9 mouse cellular contexts compared by ENCODE assay signal in the genomic region with DNA sequence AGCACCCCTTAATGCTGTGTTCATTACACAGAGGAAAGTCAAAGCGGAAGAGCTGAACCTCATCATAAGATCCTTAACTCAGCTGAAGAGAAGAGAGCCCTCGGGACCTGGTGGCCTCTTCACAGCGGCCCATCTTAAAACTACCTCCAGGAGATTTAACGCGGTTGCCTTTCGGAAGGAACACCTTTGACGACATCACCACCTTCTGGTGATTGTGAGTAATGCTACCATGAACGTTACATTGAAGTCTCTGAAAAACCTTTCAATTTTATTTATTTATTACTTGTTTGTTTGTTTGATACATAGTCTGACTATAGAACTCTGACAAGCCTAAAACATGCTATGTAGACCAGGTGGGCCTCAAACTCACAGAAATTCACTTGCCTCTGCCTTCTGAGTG. TPM values are rescaled to one million over a fixed set of nuclear protein-coding genes. Genes with fewer than 3 reads are reported as not detected.
A peak's percentile ranks its signal among the peaks of the same experiment; 100 is the strongest.
DNase-seq lines count a peak whose midpoint lies in the region; ATAC-seq and TF ChIP-seq lines count a peak whose summit lies in the region.
"Had no signal": no experiment of that assay in that cellular context is flagged by ENCODE, and none has a peak within 500 bp of the region (broad histone marks: within the 10 kb centered on the region; RNA-seq: fewer than 3 reads in every experiment).

No protein-coding gene starts in this region.

- H3K9ac ChIP-seq in kidney, embryonic 14.5 days (ENCODE audit: low read depth, low read length) = no peak overlapping the region
- no peak overlapping the region for H3K9ac ChIP-seq in liver, postnatal 0 days (replicated peaks)
- H3K9ac ChIP-seq: midbrain, embryonic 12.5 days had no signal

- no peak overlapping the region for H3K4me2 ChIP-seq in kidney, embryonic 14.5 days (replicated peaks; ENCODE audit: low read depth, low read length)
- no peak overlapping the region for H3K4me2 ChIP-seq in liver, postnatal 0 days (ENCODE audit: low read depth, low read length)
- H3K4me2 ChIP-seq: midbrain, embryonic 12.5 days had no signal

- no peak for TF ChIP-seq EP300 in liver, postnatal 0 days (IDR thresholded peaks at IDR 0.05; ENCODE audit: low read depth)

- H3K27me3 ChIP-seq in kidney, embryonic 14.5 days (ENCODE audit: control insufficient read depth, insufficient read depth, low read length) = no peaks in the 10 kb centered on the region
- no peaks in the 10 kb centered on the region for H3K27me3 ChIP-seq in liver, postnatal 0 days (ENCODE audit: insufficient read depth, low read length)
- H3K27me3 ChIP-seq in spleen, adult 2 months (ENCODE audit: control insufficient read depth, insufficient read depth, low read length) = no peaks in the 10 kb centered on the region

- ATAC-seq in kidney, embryonic 14.5 days (ENCODE audit: low FRiP score, low TSS enrichment) = no peak
- peak; percentile 80 for ATAC-seq in CD4-positive, CD25-positive, alpha-beta regulatory T cell, adult 4 months
- ATAC-seq in liver, postnatal 0 days = no peak
- ATAC-seq in frontal cortex, adult (ENCODE audit: low TSS enrichment) = no peak

- DNase-seq in kidney, adult 9 months = peak; percentile 68
- peak; percentile 31 for DNase-seq in Muller cell, postnatal 12 days (ENCODE audit: inconsistent ontology term)
- peak; percentile 42 for DNase-seq in liver, postnatal 0 days
- peak; percentile 46 to 47 for DNase-seq in spleen, adult 2 months (ENCODE audit: low read depth in 1 of 2, low spot score in 2 of 2)

- WGBS in kidney, embryonic 14.5 days = 10% methylated on average over 8 of the region's 8 CpGs
- 8% methylated on average over 8 of the region's 8 CpGs for WGBS in liver, postnatal 0 days (ENCODE audit: insufficient replicate concordance)
- 17% methylated on average over 8 of the region's 8 CpGs for WGBS in spleen, adult 2 months

- TF ChIP-seq POLR2A in cortical plate, adult 2 months (IDR thresholded peaks at IDR 0.05; ENCODE audit: extremely low read depth, insufficient read depth, low read length) = no peak
- no peak for TF ChIP-seq POLR2A in spleen, adult 2 months (IDR thresholded peaks at IDR 0.05; ENCODE audit: low read depth, low read length)

- H3K27ac ChIP-seq in kidney, embryonic 14.5 days (ENCODE audit: low read depth, low read length) = no peak overlapping the region
- H3K27ac ChIP-seq in cortical plate, adult 2 months (ENCODE audit: insufficient read depth, low read length) = no peak overlapping the region
- H3K27ac ChIP-seq in liver, postnatal 0 days (ENCODE audit: low read depth) = no peak overlapping the region
- no peak overlapping the region for H3K27ac ChIP-seq in spleen, adult 2 months (ENCODE audit: insufficient read depth, low read length)
- H3K27ac ChIP-seq: midbrain, embryonic 12.5 days had no signal

- H3K4me3 ChIP-seq in kidney, embryonic 14.5 days (ENCODE audit: low read length) = no peak overlapping the region
- no peak overlapping the region for H3K4me3 ChIP-seq in cortical plate, adult 2 months (ENCODE audit: insufficient read depth, low read length)
- no peak overlapping the region for H3K4me3 ChIP-seq in liver, postnatal 0 days (ENCODE audit: low read depth, low read length)
- H3K4me3 ChIP-seq in spleen, adult 2 months (ENCODE audit: extremely low read depth, insufficient read depth, insufficient read length) = no peak overlapping the region
- H3K4me3 ChIP-seq: midbrain, embryonic 12.5 days had no signal

- no peaks in the 10 kb centered on the region for H3K4me1 ChIP-seq in kidney, embryonic 14.5 days (ENCODE audit: control insufficient read depth, insufficient read depth, low read length)
- H3K4me1 ChIP-seq in cortical plate, adult 2 months (ENCODE audit: control insufficient read depth, insufficient read depth, low read length) = no peaks in the 10 kb centered on the region; the same call in 1 of the 2 replicates
- no peaks in the 10 kb centered on the region for H3K4me1 ChIP-seq in liver, postnatal 0 days (ENCODE audit: insufficient read depth)
- no peaks in the 10 kb centered on the region for H3K4me1 ChIP-seq in spleen, adult 2 months (ENCODE audit: control insufficient read depth, insufficient read depth, insufficient read length)

- no peaks in the 10 kb centered on the region for H3K9me3 ChIP-seq in kidney, embryonic 14.5 days (ENCODE audit: control insufficient read depth, low read length)
- no peaks in the 10 kb centered on the region for H3K9me3 ChIP-seq in liver, postnatal 0 days (ENCODE audit: low read length)
- H3K9me3 ChIP-seq: midbrain, embryonic 12.5 days had no signal

- TF ChIP-seq CTCF in cortical plate, adult 2 months (IDR thresholded peaks at IDR 0.05; ENCODE audit: extremely low read depth, insufficient read depth, low read length) = peak; percentile 60
- peak; percentile 83 for TF ChIP-seq CTCF in liver, postnatal 0 days (IDR thresholded peaks at IDR 0.05; ENCODE audit: low read depth)
- peak; percentile 43; the same call in 1 of the 2 replicates for TF ChIP-seq CTCF in spleen, adult 2 months (IDR thresholded peaks at IDR 0.05; ENCODE audit: extremely low read depth, insufficient read depth, insufficient read length, insufficient replicate concordance)

- H3K36me3 ChIP-seq in kidney, embryonic 14.5 days (ENCODE audit: control insufficient read depth, insufficient read depth, low read length) = no peaks in the 10 kb centered on the region
- H3K36me3 ChIP-seq in liver, postnatal 0 days (replicated peaks; ENCODE audit: insufficient read depth, low read length) = no peaks in the 10 kb centered on the region
- H3K36me3 ChIP-seq in spleen, adult 2 months (ENCODE audit: control insufficient read depth, insufficient read depth, low read length) = no peaks in the 10 kb centered on the region
- H3K36me3 ChIP-seq: midbrain, embryonic 12.5 days had no signal

RNA-seq across cellular contexts. Expression of gene Fam76a, which starts 8.4 kb away (rescaled TPM):
- 27.2 and 43.3 TPM in 2 replicates for polyA plus RNA-seq in kidney, embryonic 14.5 days (2014; fragmentation: Nextera tagmentation; extraction: Ambion mirVana)
- 10 to 100 TPM; 16.5 to 21.1 TPM for polyA plus RNA-seq in CD4-positive, CD25-positive, alpha-beta regulatory T cell, adult 4 months (2017; shearing (Covaris generic))
- polyA plus RNA-seq in cortical plate, adult 2 months (2012; rRNA removed) = 40.2 and 40.3 TPM in 2 replicates
- 21.7 and 22.5 TPM in 2 replicates for polyA plus RNA-seq in liver, postnatal 0 days (2015; fragmentation: Nextera tagmentation; extraction: Ambion mirVana)
- polyA plus RNA-seq in spleen, adult 2 months (2012; rRNA removed) = 7.2 and 9.1 TPM in 2 replicates

RNA-seq across cellular contexts. Expression of gene Fgr, which starts 43.1 kb away (rescaled TPM):
- 0.23 and 0.45 TPM in 2 replicates for polyA plus RNA-seq in kidney, embryonic 14.5 days (2014; fragmentation: Nextera tagmentation; extraction: Ambion mirVana)
- 1 to 10 TPM; 3.7 to 8.2 TPM for polyA plus RNA-seq in CD4-positive, CD25-positive, alpha-beta regulatory T cell, adult 4 months (2017; shearing (Covaris generic))
- 0.11 and 0.15 TPM in 2 replicates for polyA plus RNA-seq in cortical plate, adult 2 months (2012; rRNA removed)
- polyA plus RNA-seq in liver, postnatal 0 days (2015; fragmentation: Nextera tagmentation; extraction: Ambion mirVana) = 3.8 and 4.0 TPM in 2 replicates
- polyA plus RNA-seq in spleen, adult 2 months (2012; rRNA removed) = 37.5 and 39.9 TPM in 2 replicates

RNA-seq across cellular contexts. Expression of gene Stx12, which starts 46.5 kb away (rescaled TPM):
- polyA plus RNA-seq in kidney, embryonic 14.5 days (2014; fragmentation: Nextera tagmentation; extraction: Ambion mirVana) = 56.3 and 62.5 TPM in 2 replicates
- polyA plus RNA-seq in CD4-positive, CD25-positive, alpha-beta regulatory T cell, adult 4 months (2017; shearing (Covaris generic)) = 10 to 100 TPM; 32.3 to 38.6 TPM
- polyA plus RNA-seq in cortical plate, adult 2 months (2012; rRNA removed) = 92.3 and 96.3 TPM in 2 replicates
- polyA plus RNA-seq in liver, postnatal 0 days (2015; fragmentation: Nextera tagmentation; extraction: Ambion mirVana) = 14.4 and 17.0 TPM in 2 replicates
- 6.3 and 6.8 TPM in 2 replicates for polyA plus RNA-seq in spleen, adult 2 months (2012; rRNA removed)
